Mouse (Mus musculus): ENCODE measurements at regions not wholly inside any gene's neighbourhood (a gene's known extent, or its start where the extent isn't known, plus 50 kb on each side); places are given as distances from the start of the nearest gene placed in this dataset.

- TF ChIP-seq CTCF (IDR thresholded peaks at IDR 0.05) (no peak), EP300 (IDR thresholded peaks at IDR 0.05) (no peak)
These were observed 516.5 kb upstream of the Ccdc54 start for GRCm38 (mm10) chr16:51107421-51107820.
